Mouse (Mus musculus): Measurements from ENCODE around the gene Map7d1. TPM values are rescaled to one million over a fixed set of nuclear protein-coding genes. Genes with fewer than 3 reads are reported as not detected.

Map7d1 gene
- total RNA-seq, 2 experiments from 2014 or later, result 281 TPM

GRCm38 (mm10) chr4:126261675-126262074 lies 5.5 kb upstream of the Map7d1 start:
- peak overlapping the region; percentile 56 for H3K27ac ChIP-seq
- no peak overlapping the region for H3K4me3 ChIP-seq
- no peak for TF ChIP-seq CTCF (IDR thresholded peaks at IDR 0.05)
- no peak for DNase-seq (ENCODE audit: extremely low spot score in 1 of 2, low spot score in 2 of 2)
- intact Hi-C loops (cut with DNase I), result loop anchor here (1.0 to 5.0 kb wide), 4 partner anchors 34 to 174 kb away; no protein-coding TSS in a partner anchor

- peak overlapping the region; percentile 56 for H3K27ac ChIP-seq
- intact Hi-C loops (cut with DNase I), result loop anchor here (5.0 kb wide), 1 partner anchor 174 kb away; no protein-coding TSS in a partner anchor
- DNase-seq (ENCODE audit: extremely low spot score in 1 of 2, low spot score in 2 of 2), result no peak
- no peak for TF ChIP-seq CTCF (IDR thresholded peaks at IDR 0.05)
- no peak overlapping the region; the same call in 1 of the 2 replicates for H3K4me3 ChIP-seq
These were observed 5.1 kb upstream of the Map7d1 start for GRCm38 (mm10) chr4:126261266-126261665.

GRCm38 (mm10) chr4:126260520-126261201 lies 4.5 kb upstream of the Map7d1 start:
- Histone ChIP-seq H3K4me3 (no peak overlapping the region), H3K27ac (peak overlapping the region; percentile 56)
- no peak for TF ChIP-seq CTCF (IDR thresholded peaks at IDR 0.05)
- intact Hi-C loops (cut with DNase I), result loop anchor here (5.0 kb wide), 1 partner anchor 173 kb away; no protein-coding TSS in a partner anchor
- DNase-seq (ENCODE audit: extremely low spot score in 1 of 2, low spot score in 2 of 2), result no peak

GRCm38 (mm10) chr4:126259523-126260160 lies 3.5 kb upstream of the Map7d1 start:
- TF ChIP-seq CTCF (IDR thresholded peaks at IDR 0.05), result no peak; the same call in 1 of the 2 replicates
- intact Hi-C loops (cut with DNase I), result loop anchor here (5.0 kb wide), 1 partner anchor 172 kb away; no protein-coding TSS in a partner anchor
- H3K4me3 ChIP-seq, result no peak overlapping the region
- no peak for DNase-seq (ENCODE audit: extremely low spot score in 1 of 2, low spot score in 2 of 2)
- peak overlapping the region; percentile 56 for H3K27ac ChIP-seq

GRCm38 (mm10) chr4:126259063-126259462 lies 2.9 kb upstream of the Map7d1 start:
- intact Hi-C loops (cut with DNase I), result no loop called here
- H3K27ac ChIP-seq, result peak overlapping the region; percentile 56
- no peak for DNase-seq (ENCODE audit: extremely low spot score in 1 of 2, low spot score in 2 of 2)

GRCm38 (mm10) chr4:126256967-126257881 lies 1.1 kb upstream of the Map7d1 start:
- Histone ChIP-seq H3K27ac (peak overlapping the region; percentile 100), H3K4me3 (peak overlapping the region; percentile 99)
- TF ChIP-seq CTCF (IDR thresholded peaks at IDR 0.05), result no peak
- intact Hi-C loops (cut with DNase I), result no loop called here
- no peak for DNase-seq (ENCODE audit: extremely low spot score in 1 of 2, low spot score in 2 of 2)

More at GRCm38 (mm10) chr4:126259063-126259462, 2.9 kb upstream of the Map7d1 start:
- no peak overlapping the region for H3K4me3 ChIP-seq
- TF ChIP-seq CTCF (IDR thresholded peaks at IDR 0.05), result no peak

- H3K4me3 ChIP-seq, result peak overlapping the region; percentile 99
- peak overlapping the region; percentile 100 for H3K27ac ChIP-seq
- DNase-seq (ENCODE audit: extremely low spot score in 1 of 2, low spot score in 2 of 2), result peak in 1 of 2 experiments; percentile 58
- TF ChIP-seq CTCF (IDR thresholded peaks at IDR 0.05), result no peak
- intact Hi-C loops (cut with DNase I), result loop anchor here (2.0 kb wide), 1 partner anchor 19 kb away; no protein-coding TSS in a partner anchor
These were observed 786 bp downstream of the Map7d1 start for GRCm38 (mm10) chr4:126255113-126256001.

GRCm38 (mm10) chr4:126254315-126255112 lies 1.6 kb downstream of the Map7d1 start:
- intact Hi-C loops (cut with DNase I), result loop anchor here (2.0 to 5.0 kb wide), 2 partner anchors 18 to 152 kb away; partner anchors contain the start of gene Stk40
- Histone ChIP-seq H3K4me3 (peak overlapping the region; percentile 99), H3K27ac (peak overlapping the region; percentile 56)
- DNase-seq (ENCODE audit: extremely low spot score in 1 of 2, low spot score in 2 of 2), result peak in 1 of 2 experiments; percentile 65
- no peak for TF ChIP-seq CTCF (IDR thresholded peaks at IDR 0.05)

GRCm38 (mm10) chr4:126253637-126254272 lies 2.4 kb downstream of the Map7d1 start:
- TF ChIP-seq CTCF (IDR thresholded peaks at IDR 0.05), result no peak
- no peak for DNase-seq (ENCODE audit: extremely low spot score in 1 of 2, low spot score in 2 of 2)
- Histone ChIP-seq H3K4me3 (peak overlapping the region; percentile 99), H3K27ac (peak overlapping the region; percentile 89)
- intact Hi-C loops (cut with DNase I), result loop anchor here (2.0 to 5.0 kb wide), 2 partner anchors 17 to 151 kb away; partner anchors contain the start of gene Stk40

Measured in left cerebral cortex, adult 2 months (tissue).